Mouse (Mus musculus) NIH3T3 (cell line): Measurements from ENCODE around the gene Hnrnpab.

ENCODE experiments used
- DNase-seq: peaks from one replicate; pipeline ENCODE4 v3.0.0-alpha.2; 2012; ENCODE audit warnings: low read depth

The Hnrnpab gene

GRCm38 (mm10) chr11:51606447-51607095, at the start of gene Hnrnpab:
Hnrnpab (minus strand) TSS chr11:51606847.
- DNase-seq = peak; percentile 98

DNA sequence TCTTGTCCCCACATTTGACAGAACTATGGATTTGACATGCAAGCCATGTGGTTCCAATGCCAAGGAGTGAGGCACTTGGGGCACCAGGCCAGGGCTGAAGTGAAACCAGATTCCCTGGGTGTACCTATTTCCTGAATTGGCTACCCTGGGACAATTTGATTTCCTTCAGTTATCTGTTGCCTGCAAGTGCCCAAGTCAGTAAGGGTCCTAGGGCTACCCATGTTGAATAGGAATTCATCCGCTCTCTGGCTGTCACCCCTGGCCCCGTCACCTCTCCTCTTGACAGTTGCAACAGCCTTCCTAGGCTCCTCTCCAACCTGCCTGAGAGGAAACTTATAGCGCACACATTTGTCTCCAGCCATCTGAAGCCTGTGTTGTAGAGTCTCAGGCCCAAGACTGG, 48.2 kb upstream of the Hnrnpab start:
- DNase-seq = peak; percentile 37

- DNase-seq = no peak
These were observed 47.1 kb upstream of the Hnrnpab start for GRCm38 (mm10) chr11:51653736-51654135.

DNA sequence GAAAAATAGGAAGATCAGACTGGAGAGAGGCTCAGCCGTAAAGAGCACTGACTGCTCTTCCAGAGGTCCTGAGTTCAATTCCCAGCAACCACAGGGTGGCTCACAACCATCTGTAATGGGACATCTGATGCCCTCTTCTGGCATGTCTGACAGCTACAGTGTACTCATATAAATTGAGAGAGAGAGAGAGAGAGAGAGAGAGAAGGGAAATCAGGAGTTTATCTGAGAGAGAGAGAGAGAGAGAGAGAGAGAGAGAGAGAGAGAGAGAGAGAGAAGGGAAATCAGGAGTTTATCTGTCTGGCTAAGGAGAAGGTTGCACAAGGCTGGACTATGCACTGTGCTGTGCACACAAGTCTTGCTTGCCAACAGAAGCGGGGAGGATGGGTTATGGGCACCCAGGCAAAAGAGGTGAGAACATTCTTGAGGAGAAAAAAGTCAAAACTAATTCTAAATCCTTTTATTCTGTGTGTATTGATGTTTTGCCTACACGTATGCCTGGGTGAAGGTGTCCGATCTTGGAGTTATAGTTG, 46.3 kb upstream of the Hnrnpab start:
- DNase-seq = no peak

DNA sequence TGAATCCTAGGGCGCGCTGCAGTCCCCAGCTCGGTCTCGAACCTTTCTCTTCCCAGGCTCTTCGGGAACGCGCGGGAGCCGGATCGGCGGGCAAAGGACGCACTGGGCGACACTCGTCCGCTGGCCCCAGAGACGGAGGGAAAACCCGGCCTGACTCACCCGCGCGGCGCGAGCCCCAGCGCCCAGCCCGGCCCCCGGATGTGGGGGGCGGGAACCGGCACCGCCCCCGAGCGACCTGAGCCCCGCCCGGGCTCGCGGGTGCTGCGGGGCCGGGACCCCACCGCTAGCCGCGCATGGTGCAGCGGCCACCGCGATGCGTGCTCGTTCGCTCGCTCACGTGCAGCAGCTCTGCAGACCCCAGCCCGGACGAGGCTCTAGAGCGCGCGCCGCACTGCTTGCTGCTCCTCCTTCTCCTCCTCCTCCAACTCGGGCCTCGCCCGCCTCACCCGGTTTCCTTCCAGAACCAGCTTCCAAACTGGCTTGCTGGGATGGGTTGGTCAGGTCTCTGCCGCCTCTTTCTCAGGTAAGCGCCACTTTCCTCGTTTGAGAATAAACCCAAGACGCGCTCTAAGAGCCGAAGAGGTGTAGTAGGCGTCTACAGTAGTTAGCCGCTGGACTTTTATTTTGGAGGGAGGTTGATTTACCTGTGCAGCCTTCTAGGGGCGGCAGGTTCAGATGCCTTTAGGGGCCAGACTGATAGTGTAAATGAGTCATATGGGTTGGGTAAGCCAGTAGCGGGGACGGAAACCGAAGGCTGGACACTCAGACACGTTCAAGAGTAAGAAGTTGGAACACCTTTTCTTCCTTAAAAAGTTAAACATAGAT, 44.3 kb upstream of the Hnrnpab start, which contains the start of the genes N4bp3 and D930048N14Rik:
TSS of gene N4bp3 (minus strand) at position 152 of the 825 bp plus-strand sequence.
TSS of gene D930048N14Rik (plus strand) at position 264 of the 825 bp plus-strand sequence.
- no peak for DNase-seq

GRCm38 (mm10) chr11:51650261-51650660, 43.6 kb upstream of the Hnrnpab start:
- no peak for DNase-seq

- no peak for DNase-seq
These were observed 43.2 kb upstream of the Hnrnpab start for GRCm38 (mm10) chr11:51649889-51650199.

GRCm38 (mm10) chr11:51649111-51649888, 42.7 kb upstream of the Hnrnpab start:
- DNase-seq = no peak

- DNase-seq = peak; percentile 26
These were observed 41.9 kb upstream of the Hnrnpab start for GRCm38 (mm10) chr11:51648566-51648965.

DNA sequence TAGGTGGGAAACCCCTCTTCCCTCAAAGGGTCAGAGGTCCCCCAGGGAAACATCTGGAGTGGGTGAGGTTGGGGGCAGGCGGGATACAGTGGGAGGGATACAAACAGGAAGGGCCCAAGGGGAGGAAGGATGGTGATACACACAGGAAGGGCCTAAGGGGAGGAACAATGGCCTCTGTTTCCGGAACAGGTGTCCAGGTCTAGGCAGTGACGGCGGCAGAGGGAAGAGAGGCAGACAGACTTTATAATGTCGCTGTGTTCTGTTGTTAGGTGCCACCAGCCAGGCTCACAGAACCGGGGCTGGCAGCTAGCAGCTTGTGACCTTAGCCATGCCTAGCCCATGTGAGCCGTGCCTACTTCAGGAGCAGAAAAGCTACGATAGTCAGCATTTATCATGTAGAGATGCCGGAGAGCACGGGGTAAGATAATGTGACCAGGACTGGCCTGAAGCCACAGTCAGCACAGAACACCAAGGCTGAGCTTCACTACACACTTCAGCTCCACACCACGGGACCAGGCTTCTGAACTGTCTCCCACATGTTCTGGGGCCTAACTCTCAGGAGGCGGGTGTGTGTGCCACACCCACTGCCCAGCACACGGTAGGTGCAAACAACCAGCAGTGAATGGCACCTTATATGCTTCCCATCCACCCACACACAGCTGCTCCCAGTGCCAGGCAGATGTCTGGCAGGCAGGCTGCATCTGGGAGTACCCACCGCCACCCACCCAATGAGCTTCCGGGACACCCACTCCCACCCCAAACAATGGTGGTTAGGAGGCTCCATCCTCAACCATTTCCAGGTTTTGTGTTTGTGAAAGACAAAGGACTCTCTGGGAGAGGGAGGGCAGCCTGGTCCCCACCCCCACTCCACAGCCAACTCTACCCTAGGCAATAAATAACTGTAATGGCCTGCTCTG, 40.4 kb upstream of the Hnrnpab start:
- no peak for DNase-seq

DNA sequence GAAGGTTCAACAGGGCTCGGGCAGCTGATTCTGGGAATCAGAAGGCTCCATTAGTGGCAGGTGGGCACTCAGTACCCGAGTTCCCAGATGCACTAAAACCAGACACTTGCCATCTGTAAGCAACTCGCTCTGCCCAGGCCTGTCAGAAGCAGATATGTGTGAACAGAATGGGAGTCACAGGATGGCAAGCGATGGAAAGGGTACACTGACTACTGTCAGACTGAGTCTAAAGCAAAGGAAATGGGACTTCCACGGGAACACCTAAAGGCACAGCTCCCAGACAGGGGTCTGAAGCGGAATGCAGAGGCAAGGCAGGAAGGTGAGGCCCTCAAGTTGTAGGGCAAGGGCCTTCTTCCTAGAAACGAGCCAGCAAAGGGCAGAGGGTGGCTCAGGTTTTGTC, 39.6 kb upstream of the Hnrnpab start:
- no peak for DNase-seq

DNA sequence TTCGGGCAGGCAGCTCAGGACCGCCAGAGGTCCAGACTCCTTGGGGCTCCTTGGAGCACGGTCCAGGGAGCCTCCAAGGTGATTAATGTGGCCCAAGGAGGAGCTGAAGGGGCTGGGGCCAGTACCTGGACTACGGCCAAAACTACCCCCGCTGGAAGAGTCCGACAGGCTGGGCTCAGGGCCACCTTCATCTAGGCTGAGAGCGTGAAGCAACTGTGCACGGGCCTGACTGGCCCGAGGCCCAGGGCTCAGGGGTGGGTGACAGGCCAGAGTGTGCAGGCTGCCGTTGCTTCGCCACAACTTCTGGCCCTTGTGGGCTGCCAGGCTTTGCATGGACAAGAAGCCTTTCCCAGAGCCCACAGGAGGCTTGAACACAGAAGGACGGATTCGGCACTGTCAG, 38.6 kb upstream of the Hnrnpab start:
- peak; percentile 17 for DNase-seq

GRCm38 (mm10) chr11:51644217-51644616, 37.6 kb upstream of the Hnrnpab start:
- DNase-seq = no peak

DNA sequence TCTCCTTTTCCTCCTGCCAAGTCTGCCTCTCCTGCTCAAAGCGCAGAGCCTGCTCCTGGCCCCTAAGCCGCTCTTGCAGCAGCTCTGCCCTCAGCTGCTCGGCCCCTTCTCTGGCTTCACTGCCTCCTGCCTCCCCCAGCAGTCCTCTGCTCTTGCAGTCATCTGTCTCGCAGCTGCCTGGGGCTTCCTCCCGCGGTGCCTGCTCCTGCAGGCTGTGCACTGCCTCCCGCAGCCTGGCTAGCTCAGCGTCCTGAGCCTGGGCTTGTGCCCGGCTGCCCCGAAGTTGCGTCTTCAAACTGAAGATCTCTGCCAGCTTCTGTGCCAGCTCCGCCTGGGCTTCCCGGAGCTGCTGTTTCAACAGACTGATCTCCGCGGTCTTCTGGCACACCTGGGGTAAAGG, 37.1 kb upstream of the Hnrnpab start:
- DNase-seq = no peak

DNA sequence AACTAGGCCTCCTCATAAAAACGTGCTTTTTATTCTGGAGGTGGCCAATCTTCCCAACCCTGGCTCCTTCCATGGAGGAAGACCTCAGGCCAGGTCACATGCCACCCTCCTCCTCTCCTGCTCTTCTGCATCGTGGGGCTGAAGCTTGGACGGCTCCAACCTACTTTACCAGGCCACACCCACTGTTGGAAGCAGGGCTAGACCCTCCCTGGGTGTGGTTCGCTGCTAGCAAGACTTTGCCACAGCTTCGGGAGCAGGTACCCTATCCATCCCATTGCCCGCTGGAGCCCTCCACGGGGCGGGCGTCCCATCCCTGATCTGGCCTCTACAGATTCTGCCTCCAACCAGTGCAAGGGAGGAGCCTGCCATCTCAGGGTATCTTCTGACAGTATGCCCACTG, 36.6 kb upstream of the Hnrnpab start:
- DNase-seq = no peak

DNA sequence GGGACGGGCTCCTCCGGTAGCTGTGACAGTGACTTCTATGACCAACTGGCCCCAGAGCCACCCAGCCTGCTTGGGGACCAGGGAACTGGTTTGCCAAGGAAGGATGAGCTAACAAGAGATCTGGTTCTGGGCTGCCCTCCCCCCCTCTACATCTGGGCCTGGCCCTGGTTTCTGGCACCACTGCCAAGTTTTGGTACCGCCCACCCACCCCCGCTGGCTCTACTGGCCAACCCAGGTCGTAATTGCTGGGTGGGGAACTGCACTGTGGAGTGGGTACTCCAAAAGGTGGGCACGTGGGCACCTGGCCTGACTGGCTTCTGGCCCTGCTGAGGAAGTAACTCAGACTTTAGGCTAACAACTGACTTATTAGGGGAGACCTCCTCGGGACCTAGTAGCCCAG, 34.1 kb upstream of the Hnrnpab start:
- DNase-seq = peak; percentile 32

DNA sequence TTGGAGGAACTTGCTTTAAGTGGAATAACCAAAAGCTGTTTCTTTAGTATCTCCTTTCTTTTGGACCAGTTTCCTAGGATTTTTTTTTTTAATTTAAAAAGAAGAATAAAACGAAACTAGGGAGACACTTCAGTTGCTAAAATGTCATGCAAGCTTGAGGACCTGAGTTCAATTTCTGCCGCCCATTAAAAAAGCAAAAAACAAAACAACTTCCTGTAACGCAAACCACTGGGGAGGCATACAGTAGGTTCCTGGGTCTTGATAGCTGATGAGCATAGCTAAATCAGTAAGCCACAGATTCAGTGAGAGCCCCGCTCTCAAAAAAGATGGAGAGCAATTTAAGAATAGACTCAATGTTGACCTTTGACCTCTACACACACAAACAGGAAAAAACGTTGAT, 31.9 kb upstream of the Hnrnpab start:
- no peak for DNase-seq

- no peak for DNase-seq
These were observed 31.3 kb upstream of the Hnrnpab start for GRCm38 (mm10) chr11:51637971-51638414.

DNA sequence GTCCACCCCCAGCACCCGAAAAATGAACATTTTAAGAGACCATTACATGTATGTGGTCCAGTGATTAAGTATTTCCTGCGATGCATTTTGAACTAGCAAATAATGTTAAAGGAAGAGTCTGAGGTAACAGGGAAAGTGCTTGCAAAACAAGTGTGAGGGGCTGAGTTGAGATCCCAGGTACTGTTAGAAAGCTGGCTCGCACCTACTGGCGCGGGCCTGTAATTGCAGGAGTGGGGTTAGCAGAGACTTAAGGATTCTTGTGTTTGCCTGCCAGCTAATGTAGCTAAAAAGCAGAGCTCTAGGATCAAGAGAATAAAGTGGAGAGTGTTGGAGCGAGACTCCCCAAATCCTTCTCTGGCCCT, 29.7 kb upstream of the Hnrnpab start:
- DNase-seq = peak; percentile 90

DNA sequence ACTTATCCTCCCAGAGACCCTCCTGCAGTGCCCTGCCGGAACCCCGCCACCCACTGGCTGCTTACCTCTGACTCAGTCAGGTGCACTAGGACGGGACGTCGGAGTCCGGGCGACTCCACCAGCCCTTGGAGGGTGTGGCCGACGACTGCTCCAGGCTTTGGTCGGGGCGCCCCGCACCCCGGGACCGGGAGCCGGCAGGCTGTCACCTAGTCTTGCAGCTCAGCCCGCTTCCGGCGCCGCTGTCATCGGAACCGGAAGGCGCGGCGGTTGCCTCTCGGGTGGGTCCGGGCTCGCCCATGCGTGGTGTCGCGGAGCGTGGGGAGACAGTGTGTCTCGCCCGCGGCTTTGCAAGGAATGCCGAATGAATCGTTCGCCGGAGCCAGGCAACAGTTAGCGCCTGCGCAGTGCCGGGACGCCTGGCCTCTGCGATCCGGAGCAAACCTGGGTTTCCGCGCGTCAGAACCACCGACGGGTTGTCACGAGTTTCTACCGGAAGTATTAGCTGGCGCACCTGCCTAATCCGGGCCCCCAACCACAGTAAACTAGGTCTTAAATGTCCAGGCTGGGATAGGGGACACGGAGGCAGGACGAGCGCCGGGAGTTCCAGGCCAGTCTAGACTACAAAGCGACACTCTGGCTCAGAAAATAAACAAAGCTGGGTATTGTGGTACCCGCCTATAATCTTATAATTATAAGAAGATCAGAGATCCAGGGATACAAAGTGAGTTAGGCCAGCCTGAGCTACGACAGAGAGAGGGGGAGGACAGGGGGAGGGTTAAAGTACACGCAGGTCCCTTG, 29.1 kb upstream of the Hnrnpab start, which contains the start of gene Rmnd5b:
TSS of gene Rmnd5b (minus strand) at position 372 of the 798 bp plus-strand sequence.
- DNase-seq = peak; percentile 89
